Mouse (Mus musculus) olfactory bulb, adult 2 months (tissue): Measurements from ENCODE around the gene Abtb2. TPM values are rescaled to one million over a fixed set of nuclear protein-coding genes. Genes with fewer than 3 reads are reported as not detected.

ENCODE experiments used
- H3K27ac ChIP-seq: fragments of 200-500 bp; 2 replicates; pipeline ENCODE4 v1.5.1; 2012; ENCODE audit warnings: low read depth, low read length; ENCODE audit not compliant: insufficient read depth
- H3K4me1 ChIP-seq: fragments of 200-500 bp; 2 replicates; pipeline ENCODE4 v1.6.1; 2012; ENCODE audit warnings: low read length; ENCODE audit not compliant: control insufficient read depth, insufficient read depth
- H3K4me3 ChIP-seq: fragments of 200-500 bp; 2 replicates; pipeline ENCODE4 v1.5.1; 2012; ENCODE audit warnings: mild to moderate bottlenecking, low read depth, low read length, moderate library complexity; ENCODE audit not compliant: insufficient read depth
- CTCF ChIP-seq: fragments of 200-500 bp; IDR thresholded peaks from 2 replicates; pipeline ENCODE4 v1.5.1; 2012; ENCODE audit warnings: low read depth, mild to moderate bottlenecking, low read length, moderate library complexity; ENCODE audit not compliant: insufficient read depth
- POLR2A ChIP-seq: fragments of 200-500 bp; IDR thresholded peaks from 2 replicates; pipeline ENCODE4 v1.6.1; 2012; ENCODE audit warnings: mild to moderate bottlenecking, low read depth, low read length, moderate library complexity; ENCODE audit not compliant: insufficient read depth
- WGBS: fragments of 180-500 bp; shearing (Covaris S2); methylation state at CpG from one replicate; pipeline ENCODE4 v1.1.7; 2018; 5-methylcytosine and 5-hydroxymethylcytosine counted together
- polyA plus RNA-seq: library from polyadenylated mRNA; stranded (reverse); fragments of >200 nt; gene quantifications from 2 replicates; pipeline ENCODE4 v1.2.4, GENCODE M21; 2012; ENCODE audit warnings: low replicate concordance; ENCODE audit not compliant: missing spikeins, insufficient read depth, insufficient read length

The Abtb2 gene
- polyA plus RNA-seq, 1 experiment = not detected

DNA sequence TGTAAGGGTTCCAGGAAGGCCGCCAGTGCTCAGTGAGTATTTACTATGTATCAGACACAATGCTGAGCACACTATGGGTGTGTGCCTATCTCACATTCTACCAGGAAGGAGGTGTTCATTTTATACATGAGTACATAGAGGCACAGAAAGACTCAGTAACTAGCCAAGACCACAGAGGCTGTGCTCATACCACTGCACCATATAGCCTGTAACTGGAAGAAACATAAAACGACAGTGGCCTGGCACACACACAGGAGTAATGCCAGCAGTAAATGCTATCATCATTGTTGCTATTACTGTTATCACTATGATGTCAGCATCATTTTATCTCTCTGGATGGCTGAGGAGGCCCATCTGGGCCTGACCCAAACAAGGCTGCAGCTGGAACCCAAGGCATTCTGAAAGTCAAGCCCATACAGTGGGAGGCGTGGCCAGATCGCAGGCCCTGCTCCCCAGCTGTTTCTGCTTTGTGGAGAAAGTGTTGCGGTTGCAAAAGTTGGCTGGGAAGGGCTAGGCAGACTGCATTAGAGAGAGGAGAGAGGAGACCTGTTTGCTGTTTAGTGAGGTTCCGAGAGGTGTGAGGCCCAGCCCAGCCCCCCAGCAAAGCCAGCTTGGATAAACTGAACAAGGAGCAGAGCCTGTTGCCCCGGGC is 118.9 kb downstream of the Abtb2 start:
- WGBS = 75% methylated on average over 7 of the region's 7 CpGs
- Histone ChIP-seq H3K4me1 (peaks cover 17% of the 10 kb centered on the region), H3K4me3 (no peak overlapping the region), H3K27ac (no peak overlapping the region)
- TF ChIP-seq POLR2A (no peak), CTCF (no peak)

DNA sequence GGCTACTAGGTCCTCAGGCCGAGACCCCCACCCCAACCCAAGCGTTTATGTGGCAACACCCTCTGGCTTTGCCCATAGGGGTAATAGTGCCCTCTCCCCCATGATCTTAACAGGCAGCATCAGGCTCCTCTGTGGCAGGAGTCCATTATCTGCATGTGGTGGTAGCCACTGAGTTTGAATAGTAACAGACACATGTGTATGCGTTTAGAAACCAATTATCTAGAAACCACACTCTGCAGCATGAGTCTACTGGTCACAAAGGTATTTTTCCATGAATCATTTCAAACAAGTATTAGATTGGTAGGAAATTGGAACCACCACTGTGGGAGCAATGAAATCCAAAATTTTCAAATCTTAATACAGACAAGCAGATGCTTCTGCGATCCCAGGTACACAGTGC is 119.5 kb downstream of the Abtb2 start:
- 94% methylated on average over 4 of the region's 4 CpGs for WGBS
- Histone ChIP-seq H3K4me1 (peaks cover 20% of the 10 kb centered on the region), H3K4me3 (no peak overlapping the region), H3K27ac (no peak overlapping the region)
- TF ChIP-seq POLR2A (no peak), CTCF (no peak)

DNA sequence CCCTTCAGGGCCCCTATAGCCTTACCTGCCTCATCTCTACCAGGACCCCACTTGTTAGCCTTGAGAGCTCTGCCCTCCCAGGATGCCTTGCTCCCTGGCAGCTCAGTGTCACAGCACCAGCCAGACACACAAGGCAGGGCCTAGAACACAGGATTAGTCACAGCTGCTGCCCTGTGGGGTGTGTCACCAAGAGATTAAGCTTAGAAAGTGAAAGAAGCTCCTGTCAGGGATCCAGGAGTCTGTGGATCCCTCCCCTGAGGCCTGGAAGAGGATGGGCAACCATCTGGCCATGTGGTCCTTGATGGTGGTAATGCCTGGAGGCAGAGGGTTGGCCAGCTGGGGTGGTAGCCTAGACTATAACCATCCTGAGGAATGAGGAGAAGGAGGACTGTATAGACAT is 121.0 kb downstream of the Abtb2 start:
- Histone ChIP-seq H3K4me3 (no peak overlapping the region), H3K4me1 (peaks cover 21% of the 10 kb centered on the region), H3K27ac (no peak overlapping the region)
- no peak for TF ChIP-seq CTCF
- no peak for TF ChIP-seq POLR2A

DNA sequence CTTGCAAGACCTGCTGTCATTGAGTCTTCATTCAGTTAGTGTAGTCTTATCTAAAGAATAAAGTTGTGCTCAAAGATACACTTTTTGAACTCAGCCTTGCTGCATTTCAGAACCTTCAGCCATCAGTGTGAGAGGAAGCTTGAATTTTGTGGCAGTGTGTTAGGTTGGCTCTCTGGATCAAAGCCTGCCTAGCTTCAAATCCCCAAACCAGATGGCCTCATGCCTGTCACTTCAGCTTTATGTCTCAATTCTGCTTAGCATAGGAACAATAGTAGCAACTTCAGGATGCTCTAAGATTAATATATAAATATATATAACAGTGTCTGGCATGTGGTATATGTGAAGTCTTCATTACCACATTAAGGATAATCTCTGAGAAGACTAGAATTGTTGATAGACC is 121.8 kb downstream of the Abtb2 start:
- H3K27ac ChIP-seq = no peak overlapping the region
- no peak for TF ChIP-seq POLR2A
- no peak for TF ChIP-seq CTCF
- H3K4me3 ChIP-seq = no peak overlapping the region
- H3K4me1 ChIP-seq = peaks cover 16% of the 10 kb centered on the region

DNA sequence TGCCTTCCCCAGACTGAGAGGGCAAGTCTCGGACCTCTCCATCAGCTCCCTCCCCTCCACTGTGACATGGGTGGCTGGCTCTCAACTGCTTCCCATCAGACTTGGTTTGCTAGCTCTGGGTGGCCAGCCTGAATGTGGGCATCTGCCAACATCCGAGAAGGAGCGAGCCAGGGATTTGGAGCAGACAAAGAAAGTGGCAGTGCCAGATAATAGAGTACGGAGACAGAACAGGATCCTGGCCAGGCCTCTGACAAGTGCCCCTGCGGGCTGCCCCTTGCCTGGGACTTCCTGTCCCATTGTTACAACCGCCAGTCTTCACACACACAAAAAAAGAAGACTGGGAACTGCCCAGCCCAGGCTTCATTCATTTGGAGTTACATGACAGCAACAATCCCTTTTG is 124.3 kb downstream of the Abtb2 start:
- no peak for TF ChIP-seq POLR2A
- Histone ChIP-seq H3K27ac (no peak overlapping the region), H3K4me1 (peaks cover 9% of the 10 kb centered on the region), H3K4me3 (no peak overlapping the region)
- WGBS = 62% methylated on average over 6 of the region's 6 CpGs

DNA sequence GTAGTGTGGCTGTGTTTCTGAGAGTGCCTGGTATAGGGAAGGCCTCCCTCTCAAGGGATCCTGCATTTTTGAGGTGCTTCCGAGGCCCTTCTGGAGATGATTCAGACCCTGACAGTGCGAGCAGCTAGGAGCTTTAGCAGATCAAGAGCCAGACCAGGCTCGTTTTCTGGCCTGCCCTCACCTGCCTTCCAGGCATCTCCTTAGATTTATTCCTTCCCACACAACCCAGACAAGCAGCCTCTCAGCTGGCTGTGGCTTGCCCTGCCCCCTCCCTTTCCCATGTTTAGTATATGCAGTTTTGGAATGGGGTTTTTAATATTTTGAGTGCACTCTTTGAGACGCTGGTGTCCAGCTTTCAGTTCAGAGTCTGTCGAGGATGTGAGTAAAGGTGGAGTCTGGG is 124.7 kb downstream of the Abtb2 start:
- Histone ChIP-seq H3K4me3 (no peak overlapping the region), H3K27ac (no peak overlapping the region), H3K4me1 (peaks cover 9% of the 10 kb centered on the region)
- 69% methylated on average over 5 of the region's 5 CpGs for WGBS
- TF ChIP-seq POLR2A = no peak
- no peak for TF ChIP-seq CTCF

DNA sequence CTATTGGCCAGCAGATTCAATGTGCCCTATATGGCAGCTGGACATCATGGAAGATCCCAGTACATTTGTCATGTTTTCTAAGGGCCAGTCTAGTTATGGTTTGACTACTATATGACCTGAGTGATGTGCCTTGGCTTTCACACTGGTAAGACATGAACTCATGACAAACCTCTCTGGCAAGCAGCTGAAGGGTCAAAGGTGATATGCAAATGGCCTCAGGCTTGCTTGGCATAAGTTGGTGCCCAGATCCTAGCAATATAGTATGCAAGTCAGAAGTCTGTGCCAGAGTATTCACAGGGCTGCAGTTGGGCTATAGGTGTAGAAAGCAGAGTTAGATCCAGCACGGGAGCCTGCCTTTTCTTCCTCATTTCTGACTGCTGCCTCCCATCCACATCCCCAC is 125.2 kb downstream of the Abtb2 start:
- no peak overlapping the region for H3K4me3 ChIP-seq
- 100% methylated on average over 1 of the region's 1 CpGs for WGBS
- H3K4me1 ChIP-seq = peaks cover 9% of the 10 kb centered on the region
- H3K27ac ChIP-seq = no peak overlapping the region
- TF ChIP-seq POLR2A (no peak), CTCF (no peak)

DNA sequence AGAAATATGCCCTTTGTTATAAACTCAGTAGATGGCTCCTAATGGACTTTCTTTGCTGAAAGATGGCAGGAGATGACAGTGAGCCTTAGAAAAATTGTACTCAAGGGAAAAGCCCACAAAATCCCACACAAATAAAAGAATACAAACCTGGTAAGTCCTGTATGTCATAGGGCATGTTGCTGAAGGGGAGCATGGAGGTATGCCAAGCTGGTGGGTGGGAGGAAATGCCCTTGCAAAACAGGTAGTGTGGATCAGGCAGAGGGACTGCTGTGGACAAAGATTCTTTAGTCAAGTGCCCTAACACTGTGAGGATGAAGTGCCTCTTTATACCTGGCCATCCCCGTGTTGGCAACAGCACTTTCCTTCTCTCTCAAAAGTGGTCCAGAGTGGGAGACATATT is 126.7 kb downstream of the Abtb2 start:
- H3K4me1 ChIP-seq = peaks cover 7% of the 10 kb centered on the region
- 97% methylated on average over 1 of the region's 1 CpGs for WGBS
- TF ChIP-seq POLR2A = no peak
- TF ChIP-seq CTCF = no peak
- H3K4me3 ChIP-seq = no peak overlapping the region
- no peak overlapping the region for H3K27ac ChIP-seq

DNA sequence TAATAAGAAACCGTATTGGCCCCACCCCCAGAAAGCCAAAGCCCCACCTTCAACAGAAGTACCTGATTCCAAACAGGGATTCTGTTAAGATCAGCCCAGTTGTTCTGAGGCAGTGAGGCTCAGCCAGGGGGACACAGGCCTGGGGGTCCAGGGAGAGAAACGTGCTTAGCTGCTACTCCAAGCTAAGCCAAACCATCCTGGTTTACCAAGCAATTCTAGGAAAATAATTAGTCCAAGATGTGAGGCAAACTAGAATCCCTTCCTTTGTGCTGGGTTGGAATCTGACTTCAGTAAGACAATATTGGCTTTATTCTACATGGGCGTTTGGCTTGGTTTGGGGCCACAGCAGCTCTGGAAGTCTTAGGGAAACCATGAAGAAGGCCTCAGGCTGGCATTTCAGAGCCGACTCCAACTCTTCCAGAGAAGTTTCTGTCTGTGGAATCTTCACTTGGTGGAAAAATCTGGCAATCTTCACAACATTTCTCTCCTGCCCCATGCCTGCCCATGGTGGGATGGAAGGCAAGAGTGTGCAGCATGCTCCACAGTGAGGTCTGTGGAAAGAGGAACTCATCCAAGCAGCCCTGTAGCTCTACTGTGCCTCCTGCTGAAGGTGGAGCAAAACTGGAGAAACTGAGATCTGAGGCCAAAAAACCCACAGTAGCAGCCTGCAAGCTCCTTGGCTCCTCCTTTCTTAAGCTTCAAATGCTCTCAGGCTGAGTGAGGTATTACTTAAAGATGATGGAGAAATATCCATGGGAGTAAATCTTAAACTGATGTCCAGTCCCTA is 128.9 kb downstream of the Abtb2 start:
- no peak overlapping the region for H3K4me3 ChIP-seq
- TF ChIP-seq CTCF (no peak), POLR2A (no peak)
- 81% methylated on average over 4 of the region's 4 CpGs for WGBS
- no peak overlapping the region for H3K27ac ChIP-seq
- H3K4me1 ChIP-seq = peaks cover 7% of the 10 kb centered on the region
